ENCODE assay signal across 17 mouse cellular contexts in genomic region chr6:99274222-99274621, GRCm38 (mm10).
DNase-seq lines count a peak whose midpoint lies in the region; ATAC-seq and TF ChIP-seq lines count a peak whose summit lies in the region.
"Had no signal": no experiment of that assay in that cellular context is flagged by ENCODE, and none has a peak within 500 bp of the region (broad histone marks: within the 10 kb centered on the region; RNA-seq: fewer than 3 reads in every experiment).

No protein-coding gene starts in this region.

- H3K27me3 ChIP-seq in kidney, embryonic 16.5 days (ENCODE audit: insufficient read depth, low read length): no peaks in the 10 kb centered on the region
- H3K27me3 ChIP-seq in kidney, embryonic 15.5 days: 0 out of 2 replicates have a peak, but pooled peaks cover 3% of the 10 kb centered on the region
- H3K27me3 ChIP-seq in intestine, postnatal 0 days (replicated peaks; ENCODE audit: control insufficient read depth, insufficient read depth, low read length): no peaks in the 10 kb centered on the region
- H3K27me3 ChIP-seq: limb, embryonic 15.5 days; midbrain, embryonic 13.5 days; neural tube, embryonic 12.5 days had no signal

- no peak overlapping the region for H3K9ac ChIP-seq in kidney, embryonic 16.5 days (replicated peaks; ENCODE audit: low read length)
- no peak overlapping the region for H3K9ac ChIP-seq in kidney, embryonic 15.5 days
- H3K9ac ChIP-seq in intestine, postnatal 0 days (ENCODE audit: low read depth, low read length): no peak overlapping the region
- H3K9ac ChIP-seq: limb, embryonic 15.5 days; midbrain, embryonic 13.5 days; neural tube, embryonic 12.5 days had no signal

- no peaks in the 10 kb centered on the region for H3K9me3 ChIP-seq in kidney, embryonic 16.5 days (ENCODE audit: low read length)
- H3K9me3 ChIP-seq in kidney, embryonic 15.5 days (replicated peaks): no peaks in the 10 kb centered on the region
- no peaks in the 10 kb centered on the region for H3K9me3 ChIP-seq in intestine, postnatal 0 days (ENCODE audit: control insufficient read depth)
- H3K9me3 ChIP-seq: limb, embryonic 15.5 days; midbrain, embryonic 13.5 days; neural tube, embryonic 12.5 days had no signal

- H3K4me3 ChIP-seq in kidney, embryonic 16.5 days (ENCODE audit: low read length): no peak overlapping the region
- H3K4me3 ChIP-seq in kidney, embryonic 15.5 days (replicated peaks): no peak overlapping the region
- H3K4me3 ChIP-seq in intestine, postnatal 0 days (ENCODE audit: low read depth, low read length): no peak overlapping the region
- H3K4me3 ChIP-seq: limb, embryonic 15.5 days; midbrain, embryonic 13.5 days; neural tube, embryonic 12.5 days had no signal

- H3K36me3 ChIP-seq in kidney, embryonic 16.5 days (ENCODE audit: insufficient read depth, low read length): no peaks in the 10 kb centered on the region
- no peaks in the 10 kb centered on the region for H3K36me3 ChIP-seq in kidney, embryonic 15.5 days
- no peaks in the 10 kb centered on the region for H3K36me3 ChIP-seq in intestine, postnatal 0 days (ENCODE audit: control insufficient read depth, insufficient read depth)
- H3K36me3 ChIP-seq: limb, embryonic 15.5 days; midbrain, embryonic 13.5 days; neural tube, embryonic 12.5 days had no signal

- DNase-seq in CD4-positive helper T cell, adult 2 months (ENCODE audit: low read depth, low spot score): peak; percentile 14
- peak; percentile 33 for DNase-seq in T-cell, adult 2 months (ENCODE audit: low spot score)
- no peak for DNase-seq in adrenal gland, adult (ENCODE audit: inconsistent age in 2 of 2, low spot score in 1 of 2)
- no peak for DNase-seq in gastrocnemius, postnatal 10 days
- DNase-seq: adrenal gland, postnatal 25 days; cerebellum, adult 11 months; gastrocnemius, postnatal 25 days; kidney, postnatal 10 days; right cerebral cortex, postnatal 4 days; thymus, adult 18-20 months had no signal

- no peak overlapping the region for H3K27ac ChIP-seq in kidney, embryonic 16.5 days (ENCODE audit: low read length)
- no peak overlapping the region for H3K27ac ChIP-seq in kidney, embryonic 15.5 days
- H3K27ac ChIP-seq in intestine, postnatal 0 days (ENCODE audit: low read depth, low read length): peak overlapping the region; percentile 68
- H3K27ac ChIP-seq: limb, embryonic 15.5 days; midbrain, embryonic 13.5 days; neural tube, embryonic 12.5 days had no signal

- no peak for TF ChIP-seq CTCF in intestine, postnatal 0 days (IDR thresholded peaks at IDR 0.05; ENCODE audit: low read depth)

- WGBS in kidney, embryonic 16.5 days: 66% methylated on average over 6 of the region's 6 CpGs
- WGBS in kidney, embryonic 15.5 days: 59% methylated on average over 6 of the region's 6 CpGs
- WGBS in intestine, postnatal 0 days: 51% methylated on average over 6 of the region's 6 CpGs

- H3K4me2 ChIP-seq in kidney, embryonic 16.5 days (replicated peaks; ENCODE audit: low read depth, low read length): no peak overlapping the region
- H3K4me2 ChIP-seq in kidney, embryonic 15.5 days: no peak overlapping the region
- 0 out of 2 replicates have a peak overlapping the region, but pooled peaks have one; percentile 63 for H3K4me2 ChIP-seq in intestine, postnatal 0 days (replicated peaks; ENCODE audit: low read depth)
- H3K4me2 ChIP-seq: limb, embryonic 15.5 days; midbrain, embryonic 13.5 days; neural tube, embryonic 12.5 days had no signal

- peaks cover 17% of the 10 kb centered on the region for H3K4me1 ChIP-seq in kidney, embryonic 16.5 days (ENCODE audit: insufficient read depth, low read length)
- H3K4me1 ChIP-seq in kidney, embryonic 15.5 days: peaks cover 34% of the 10 kb centered on the region
- H3K4me1 ChIP-seq in intestine, postnatal 0 days (replicated peaks; ENCODE audit: control insufficient read depth, insufficient read depth, low read length): peaks cover 15% of the 10 kb centered on the region
- H3K4me1 ChIP-seq: midbrain, embryonic 13.5 days had no signal

- ATAC-seq in kidney, embryonic 16.5 days (ENCODE audit: low FRiP score, low TSS enrichment): peak; percentile 25; the same call in 1 of the 2 replicates
- no peak for ATAC-seq in kidney, embryonic 15.5 days (replicated peaks; ENCODE audit: low FRiP score)
- ATAC-seq in intestine, postnatal 0 days: no peak
- ATAC-seq: forebrain, embryonic 14.5 days; midbrain, embryonic 13.5 days had no signal

Comparison
In these comparisons a context has a peak if more than half of its experiments do, and no peak if none do; other contexts are left out.
1. DNase-seq: peak in CD4-positive helper T cell, adult 2 months (single experiment) and T-cell, adult 2 months (single experiment); none in adrenal gland, adult (0 of 2) and gastrocnemius, postnatal 10 days (single experiment).